Mouse (Mus musculus) hindbrain, postnatal 0 days (tissue): ENCODE measurements around the gene Baz2b. TPM values are rescaled to one million over a fixed set of nuclear protein-coding genes. Genes with fewer than 3 reads are reported as not detected.

Source experiments
- ATAC-seq: fragments of 200-750 bp; cut with Nextera tagmentation; 2 replicates; pipeline ENCODE4 v1.8.0; 2017; ENCODE audit warnings: mild to moderate bottlenecking, moderate TSS enrichment, moderate library complexity
- DNase-seq: peaks from one replicate; pipeline ENCODE4 v3.0.0-alpha.2; 2015; ENCODE audit warnings: low spot score
- H3K27ac ChIP-seq: fragments of 300-500 bp; sonication (generic); 2 replicates; pipeline ENCODE4 v1.5.1; 2014; ENCODE audit warnings: mild to moderate bottlenecking
- H3K27me3 ChIP-seq: fragments of 300-500 bp; sonication (generic); 2 replicates; pipeline ENCODE4 v1.6.1; 2014; ENCODE audit warnings: low read length, mixed read lengths; ENCODE audit not compliant: insufficient read depth
- H3K36me3 ChIP-seq: fragments of 300-500 bp; sonication (generic); 2 replicates; pipeline ENCODE4 v1.6.1; 2014; ENCODE audit warnings: low read length, mixed read lengths; ENCODE audit not compliant: insufficient read depth
- H3K4me1 ChIP-seq: fragments of 300-500 bp; sonication (generic); 2 replicates; pipeline ENCODE4 v1.6.1; 2014; ENCODE audit warnings: antibody characterized with exemption, low read length, mixed read lengths; ENCODE audit not compliant: insufficient read depth
- H3K4me2 ChIP-seq: fragments of 300-500 bp; sonication (generic); 2 replicates; pipeline ENCODE4 v1.6.1; 2014; ENCODE audit warnings: low read depth, mild to moderate bottlenecking, low read length, moderate library complexity, mixed read lengths
- H3K4me3 ChIP-seq: fragments of 300-500 bp; sonication (generic); 2 replicates; pipeline ENCODE4 v1.5.1; 2014; ENCODE audit warnings: low read length
- H3K9ac ChIP-seq: fragments of 300-500 bp; sonication (generic); replicated peaks from 2 replicates; pipeline ENCODE4 v1.6.1; 2014; ENCODE audit warnings: mild to moderate bottlenecking, low read length, moderate library complexity, mixed read lengths
- H3K9me3 ChIP-seq: fragments of 300-500 bp; sonication (generic); 2 replicates; pipeline ENCODE4 v1.6.1; 2016; ENCODE audit warnings: low read length, mixed read lengths
- CTCF ChIP-seq: IDR thresholded peaks from 2 replicates; pipeline ENCODE4 v1.5.1; 2016; ENCODE audit warnings: antibody characterized with exemption, control low read depth, low read depth
- WGBS: fragments of 180-500 bp; shearing (Covaris S2); extraction: QIAGEN DNeasy Blood & Tissue Kit; methylation state at CpG from one replicate; pipeline ENCODE4 v1.1.7; 2014; 5-methylcytosine and 5-hydroxymethylcytosine counted together
- polyA plus RNA-seq: library from polyadenylated mRNA; unstranded; fragments of >200 nt; fragmentation: Nextera tagmentation; extraction: Ambion mirVana; gene quantifications from 2 replicates; pipeline ENCODE4 v1.2.1, GENCODE M21; 2015
- total RNA-seq: library from RNA; depleted of rRNA; stranded (reverse); fragments of >200 nt; gene quantifications from 2 replicates; pipeline ENCODE4 v1.2.3, GENCODE M21; 2014

Baz2b gene
- total and polyA plus RNA-seq, 2 experiments from 2014 or later: 62.3 to 71.3 TPM

DNA sequence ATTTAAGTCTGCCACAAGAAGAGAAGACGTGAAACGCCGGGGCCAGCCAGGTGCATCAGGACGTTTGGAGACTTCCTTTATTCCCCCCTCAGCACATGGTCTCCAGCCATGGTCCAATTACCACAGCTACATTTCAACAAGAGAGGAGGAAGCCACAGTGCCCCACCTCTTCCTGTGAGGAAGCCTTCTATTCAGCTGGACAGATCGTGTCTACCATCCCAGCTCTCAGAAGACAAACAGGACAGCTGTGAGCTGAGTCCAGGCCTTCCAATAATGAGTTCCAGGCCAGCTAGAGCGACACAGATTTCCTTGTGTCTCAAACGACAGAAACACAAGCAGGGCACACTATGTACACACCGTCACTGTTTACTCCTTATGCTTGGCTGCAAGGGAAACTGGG is 137.8 kb downstream of the Baz2b start:
- DNase-seq: no peak
- no peak for TF ChIP-seq CTCF
- H3K36me3 ChIP-seq: no peaks in the 10 kb centered on the region
- H3K27me3 ChIP-seq: no peaks in the 10 kb centered on the region
- WGBS: 65% methylated on average over 8 of the region's 8 CpGs
- no peak for ATAC-seq
- H3K4me3 ChIP-seq: no peak overlapping the region
- H3K9ac ChIP-seq: no peak overlapping the region
- H3K9me3 ChIP-seq: no peaks in the 10 kb centered on the region
- H3K27ac ChIP-seq: no peak overlapping the region
- H3K4me2 ChIP-seq: no peak overlapping the region
- 0 out of 2 replicates have a peak, but pooled peaks cover 3% of the 10 kb centered on the region for H3K4me1 ChIP-seq

GRCm38 (mm10) chr2:60070938-60071337 is 138.7 kb downstream of the Baz2b start:
- Histone ChIP-seq H3K36me3 (no peaks in the 10 kb centered on the region), H3K4me3 (no peak overlapping the region), H3K9me3 (no peaks in the 10 kb centered on the region), H3K9ac (no peak overlapping the region), H3K4me1 (0 out of 2 replicates have a peak, but pooled peaks cover 3% of the 10 kb centered on the region), H3K4me2 (no peak overlapping the region), H3K27me3 (no peaks in the 10 kb centered on the region), H3K27ac (no peak overlapping the region; the same call in 1 of the 2 replicates)
- DNase-seq (no peak), ATAC-seq (no peak)
- no peak for TF ChIP-seq CTCF
- 38% methylated on average over 5 of the region's 5 CpGs for WGBS

- Histone ChIP-seq H3K9me3 (no peaks in the 10 kb centered on the region), H3K27me3 (no peaks in the 10 kb centered on the region), H3K4me3 (no peak overlapping the region), H3K27ac (no peak overlapping the region; the same call in 1 of the 2 replicates), H3K36me3 (no peaks in the 10 kb centered on the region), H3K4me1 (0 out of 2 replicates have a peak, but pooled peaks cover 3% of the 10 kb centered on the region), H3K4me2 (no peak overlapping the region), H3K9ac (no peak overlapping the region)
- TF ChIP-seq CTCF: no peak
- peak; percentile 49 for DNase-seq
- ATAC-seq: peak; percentile 67; the same call in 1 of the 2 replicates
- 37% methylated on average over 3 of the region's 3 CpGs for WGBS
These were observed 141.2 kb downstream of the Baz2b start for GRCm38 (mm10) chr2:60068468-60068867.

DNA sequence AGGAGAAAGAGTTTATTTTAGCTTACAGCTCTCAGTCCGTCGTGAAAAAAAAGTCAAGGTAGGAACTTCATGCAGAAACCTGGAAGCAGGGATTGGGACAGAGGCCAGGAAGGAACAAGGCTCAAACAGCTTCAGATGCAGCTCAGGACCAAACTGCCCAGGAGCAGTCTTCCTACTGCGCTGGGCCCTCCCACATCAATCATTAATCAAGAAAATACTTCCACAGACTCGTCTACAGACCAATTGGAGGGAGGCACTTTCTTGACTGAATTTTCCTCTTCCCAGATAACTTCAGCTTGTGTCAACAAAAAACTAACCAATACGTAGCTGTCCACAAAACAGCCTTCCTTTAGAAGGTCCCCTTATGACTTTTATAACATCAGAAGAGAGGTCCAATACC is 144.2 kb downstream of the Baz2b start:
- 94% methylated on average over 5 of the region's 5 CpGs for WGBS
- H3K9me3 ChIP-seq: no peaks in the 10 kb centered on the region
- no peaks in the 10 kb centered on the region for H3K4me1 ChIP-seq
- no peak overlapping the region for H3K4me2 ChIP-seq
- H3K27ac ChIP-seq: no peak overlapping the region
- no peak overlapping the region for H3K9ac ChIP-seq
- DNase-seq (no peak), ATAC-seq (no peak)
- H3K36me3 ChIP-seq: no peaks in the 10 kb centered on the region
- no peaks in the 10 kb centered on the region for H3K27me3 ChIP-seq
- no peak overlapping the region for H3K4me3 ChIP-seq
- TF ChIP-seq CTCF: no peak

DNA sequence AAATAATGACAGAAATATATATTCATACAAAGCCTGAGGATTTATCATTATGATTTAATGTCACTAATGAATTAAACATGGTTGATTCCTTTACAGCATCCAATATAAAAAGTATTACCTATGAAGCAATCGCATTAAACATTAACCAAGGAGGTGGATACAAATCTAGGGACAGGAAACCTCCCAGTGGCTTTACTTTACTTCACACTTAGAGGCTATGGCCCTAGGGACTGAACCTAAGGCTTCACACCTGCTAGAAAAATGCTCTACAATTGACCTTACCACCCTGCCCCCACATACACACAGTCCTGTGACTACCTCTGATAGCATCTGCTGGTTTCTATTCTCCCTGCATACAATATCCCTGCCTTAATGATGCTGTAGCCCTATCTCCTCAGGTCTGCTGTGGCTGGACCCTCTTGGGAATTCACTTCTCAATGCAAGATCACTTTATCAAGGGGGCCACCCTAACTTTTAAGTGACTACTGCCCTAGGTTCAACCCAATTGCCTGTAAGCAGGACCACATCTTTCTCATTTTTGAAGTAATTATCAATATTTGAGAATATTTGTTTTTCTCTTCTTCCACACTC is 149.4 kb downstream of the Baz2b start:
- ATAC-seq: no peak
- no peak for TF ChIP-seq CTCF
- Histone ChIP-seq H3K36me3 (no peaks in the 10 kb centered on the region), H3K4me1 (no peaks in the 10 kb centered on the region), H3K9ac (no peak overlapping the region), H3K9me3 (no peaks in the 10 kb centered on the region), H3K27me3 (no peaks in the 10 kb centered on the region), H3K27ac (no peak overlapping the region), H3K4me2 (no peak overlapping the region), H3K4me3 (no peak overlapping the region)
- no peak for DNase-seq
- WGBS: 96% methylated on average over 1 of the region's 1 CpGs

DNA sequence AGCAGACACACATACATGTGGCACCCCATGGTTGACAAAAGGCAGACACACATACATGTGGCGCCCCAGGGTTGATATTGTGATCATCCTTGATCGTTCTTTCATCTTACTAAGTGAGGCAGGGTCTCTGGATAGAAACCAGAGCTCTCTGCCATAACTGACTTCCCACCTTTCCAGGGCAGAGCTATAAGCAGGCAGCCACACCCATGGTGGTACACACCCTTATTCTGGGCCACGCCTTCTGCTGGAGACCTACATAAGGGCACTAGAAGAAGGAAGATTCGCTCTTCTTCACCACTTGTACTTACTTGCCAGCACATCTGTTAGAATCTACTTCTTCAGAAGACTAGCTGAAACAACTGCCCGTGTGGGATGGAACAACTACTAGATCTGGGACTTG is 150.3 kb downstream of the Baz2b start:
- ATAC-seq: no peak
- Histone ChIP-seq H3K27me3 (no peaks in the 10 kb centered on the region), H3K4me2 (no peak overlapping the region), H3K27ac (no peak overlapping the region), H3K9me3 (no peaks in the 10 kb centered on the region), H3K4me3 (no peak overlapping the region), H3K36me3 (no peaks in the 10 kb centered on the region), H3K4me1 (no peaks in the 10 kb centered on the region), H3K9ac (no peak overlapping the region)
- 94% methylated on average over 5 of the region's 5 CpGs for WGBS
- TF ChIP-seq CTCF: no peak
- DNase-seq: no peak

DNA sequence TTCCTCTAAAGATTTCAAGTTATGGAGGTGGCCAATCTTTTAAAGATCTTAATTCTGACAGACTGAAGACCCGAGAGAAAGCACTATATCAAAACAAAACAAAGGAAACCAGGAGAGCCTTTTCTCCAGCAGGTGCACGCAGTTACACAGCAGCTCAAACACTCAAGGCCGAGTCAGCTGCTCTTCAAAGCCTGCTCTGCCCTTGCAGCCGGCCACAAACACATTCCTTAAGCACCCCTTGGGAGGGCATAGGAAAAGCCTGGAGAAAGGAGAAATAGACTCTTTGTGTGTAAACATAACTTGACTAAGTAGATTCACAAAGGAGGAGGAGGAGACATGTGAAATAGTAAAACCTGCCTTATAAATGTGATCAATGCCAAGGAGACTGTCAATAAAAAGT is 153.6 kb downstream of the Baz2b start:
- no peaks in the 10 kb centered on the region for H3K9me3 ChIP-seq
- no peaks in the 10 kb centered on the region for H3K27me3 ChIP-seq
- no peaks in the 10 kb centered on the region for H3K4me1 ChIP-seq
- no peak overlapping the region for H3K4me2 ChIP-seq
- no peak for TF ChIP-seq CTCF
- no peak overlapping the region for H3K4me3 ChIP-seq
- 33% methylated on average over 4 of the region's 4 CpGs for WGBS
- ATAC-seq (no peak), DNase-seq (no peak)
- no peak overlapping the region for H3K27ac ChIP-seq
- H3K9ac ChIP-seq: no peak overlapping the region
- H3K36me3 ChIP-seq: no peaks in the 10 kb centered on the region
